Mouse (Mus musculus) layer of hippocampus, postnatal 10 days (tissue): ENCODE measurements around the gene Olfr1044. TPM values are rescaled to one million over a fixed set of nuclear protein-coding genes. Genes with fewer than 3 reads are reported as not detected.
"Not testable (repeated sequence)": the region's sequence is repeated elsewhere in the genome, so short reads cannot be mapped to it uniquely, and the experiment has no call there.

Experiments
- DNase-seq, 2 experiments: peaks; one replicate each; pipeline ENCODE4 v3.0.0; 2021; ENCODE audit warnings: low spot score in 2 of 2
- long read RNA-seq: library from polyadenylated mRNA; stranded (forward); transcript quantifications from one replicate; pipeline ENCODE4 v2.0.0, GENCODE M21; 2023
- total RNA-seq, 2 experiments: library from RNA; stranded (reverse); gene quantifications; 2 replicates each; pipeline ENCODE4 v1.2.3; 2021

Olfr1044 gene
- not detected for total RNA-seq
- long read RNA-seq, result 0 reads

- no peak for DNase-seq
Measured at GRCm38 (mm10) chr2:86177720-86178119, at the start of gene Olfr1044. Olfr1044 (minus strand) TSS chr2:86177820.

- DNase-seq, result no peak
Measured at GRCm38 (mm10) chr2:86219214-86219613, 41.6 kb upstream of the Olfr1044 start, which contains the start of gene Olfr1046. Olfr1046 (minus strand) TSS chr2:86219314.

- DNase-seq, result no peak
Measured at GRCm38 (mm10) chr2:86202909-86203308, 25.3 kb upstream of the Olfr1044 start, which contains the start of gene Olfr1045. Olfr1045 (minus strand) TSS chr2:86203009.

- no peak for DNase-seq
Measured at GRCm38 (mm10) chr2:86195863-86196262, 18.2 kb upstream of the Olfr1044 start.

- no peak for DNase-seq
Measured at GRCm38 (mm10) chr2:86185583-86185982, 8.0 kb upstream of the Olfr1044 start, which contains the start of gene Olfr52. Olfr52 (minus strand) TSS chr2:86185683.

- no peak for DNase-seq
Measured at GRCm38 (mm10) chr2:86179950-86180349, 2.3 kb upstream of the Olfr1044 start.

- not testable (repeated sequence) for DNase-seq
Measured at GRCm38 (mm10) chr2:86175422-86175821, 2.2 kb downstream of the Olfr1044 start.

GRCm38 (mm10) chr2:86167422-86167821 is 10.2 kb downstream of the Olfr1044 start, which contains the start of gene Olfr1043:
Olfr1043 (minus strand) TSS chr2:86167522.
- DNase-seq, result no peak

GRCm38 (mm10) chr2:86161738-86162137 is 15.9 kb downstream of the Olfr1044 start, which contains the start of gene Olfr1042:
Olfr1042 (minus strand) TSS chr2:86161838.
- DNase-seq, result no peak

GRCm38 (mm10) chr2:86146632-86147031 is 31.0 kb downstream of the Olfr1044 start, which contains the start of gene Olfr1040:
Olfr1040 (minus strand) TSS chr2:86146732.
- DNase-seq, result no peak

GRCm38 (mm10) chr2:86135828-86136227 is 41.8 kb downstream of the Olfr1044 start, which contains the start of gene Olfr1039:
Olfr1039 (minus strand) TSS chr2:86135928.
- no peak for DNase-seq

Other genes starting within 250 kb of the Olfr1044 start
- gene Olfr1028, start 227.4 kb downstream of the Olfr1044 start, total RNA-seq, result not detected
- not detected for gene Olfr1029, start 203.9 kb downstream of the Olfr1044 start, total RNA-seq
- not detected for gene Olfr1030, start 198.5 kb downstream of the Olfr1044 start, total RNA-seq
- not detected for gene Olfr1031, start 187.5 kb downstream of the Olfr1044 start, total RNA-seq
- gene Olfr1032, start 172.3 kb downstream of the Olfr1044 start, total RNA-seq, result not detected
- gene Olfr1033, start 157.2 kb downstream of the Olfr1044 start, total RNA-seq, result not detected
- not detected for gene Olfr1034, start 132.0 kb downstream of the Olfr1044 start, total RNA-seq
- not detected for gene Olfr1036, start 103.8 kb downstream of the Olfr1044 start, total RNA-seq
- not detected for gene Olfr1037, start 90.4 kb downstream of the Olfr1044 start, total RNA-seq
- not detected for gene Olfr1039, start 41.9 kb downstream of the Olfr1044 start, total RNA-seq
- gene Olfr1040, start 31.1 kb downstream of the Olfr1044 start, total RNA-seq, result not detected
- not detected for gene Olfr1042, start 16.0 kb downstream of the Olfr1044 start, total RNA-seq
- not detected for gene Olfr1043, start 10.3 kb downstream of the Olfr1044 start, total RNA-seq
- gene Olfr52, start 7.9 kb upstream of the Olfr1044 start, total RNA-seq, result not detected
- not detected for gene Olfr1045, start 25.2 kb upstream of the Olfr1044 start, total RNA-seq
- gene Olfr1046, start 41.5 kb upstream of the Olfr1044 start, total RNA-seq, result not detected
- gene Olfr1047, start 53.6 kb upstream of the Olfr1044 start, total RNA-seq, result not detected
- not detected for gene Olfr1048, start 62.5 kb upstream of the Olfr1044 start, total RNA-seq
- gene Olfr1049, start 80.5 kb upstream of the Olfr1044 start, total RNA-seq, result not detected
- gene Olfr1051, start 101.3 kb upstream of the Olfr1044 start, total RNA-seq, result not detected
- gene Olfr1052, start 114.6 kb upstream of the Olfr1044 start, total RNA-seq, result not detected
- gene Olfr1053, start 137.5 kb upstream of the Olfr1044 start, total RNA-seq, result not detected
- not detected for gene Olfr1054, start 157.6 kb upstream of the Olfr1044 start, total RNA-seq
- not detected for gene Olfr1055, start 172.5 kb upstream of the Olfr1044 start, total RNA-seq
- not detected for gene Olfr1056, start 184.6 kb upstream of the Olfr1044 start, total RNA-seq
- gene Olfr1057, start 200.6 kb upstream of the Olfr1044 start, total RNA-seq, result not detected
- gene Olfr1058, start 210.7 kb upstream of the Olfr1044 start, total RNA-seq, result not detected
- not detected for gene Olfr1061, start 236.2 kb upstream of the Olfr1044 start, total RNA-seq
- not detected for gene Olfr1062, start 248.9 kb upstream of the Olfr1044 start, total RNA-seq